Mouse (Mus musculus) ovary, adult 10 weeks (tissue): ENCODE results near the gene Serpina3c. TPM values are rescaled to one million over a fixed set of nuclear protein-coding genes. Genes with fewer than 3 reads are reported as not detected.

Experiments used
- polyA plus RNA-seq: library from polyadenylated mRNA; stranded (reverse); fragments of 350-450 nt; fragmentation: Illumina TruSeq; extraction: RNeasy Lipid Tissue Mini Kit (QIAGEN cat#74804); gene quantifications from one replicate; pipeline ENCODE4 v1.2.3, GENCODE M21; 2014

Gene Serpina3c
- 40.5 TPM for polyA plus RNA-seq

DNA sequence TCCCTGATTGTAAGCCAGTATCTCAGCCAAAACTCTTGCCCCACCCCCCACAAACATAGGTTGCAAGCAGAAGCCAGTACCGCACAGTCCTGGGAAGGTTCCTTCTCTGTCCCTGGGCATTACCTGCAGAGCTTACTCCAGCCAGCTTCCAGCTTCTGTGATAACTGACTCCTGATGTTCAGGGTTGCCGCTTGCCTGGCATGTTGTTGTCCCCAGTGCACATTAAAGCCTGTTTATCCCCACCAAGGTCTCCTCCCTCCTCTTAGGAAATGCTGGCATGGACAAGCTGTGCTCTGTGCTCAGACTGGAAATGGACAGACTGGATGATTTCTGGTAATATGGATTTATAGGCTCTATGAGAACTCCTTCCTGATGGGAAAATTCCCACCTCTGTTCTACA, at the start of gene Serpina3c:
TSS of gene Serpina3c (minus strand) at position 215 of the 400 bp plus-strand sequence.

GRCm38 (mm10) chr12:104127696-104128095, 26.0 kb downstream of the Serpina3c start, which contains the start of gene Serpina3b:
Gene Serpina3b, plus strand, starts transcription at chr12:104127996.

GRCm38 (mm10) chr12:104112333-104112732, 41.3 kb downstream of the Serpina3c start, which contains the start of gene Serpina3a:
Gene Serpina3a, plus strand, starts transcription at chr12:104112724.

GRCm38 (mm10) chr12:104100768-104101167, 52.9 kb downstream of the Serpina3c start, which contains the start of gene Serpina5:
Gene Serpina5, plus strand, starts transcription at chr12:104101113.

Other genes starting within 250 kb of the Serpina3c start
- gene Serpina1c, start 249.0 kb downstream of the Serpina3c start, polyA plus RNA-seq, result not detected
- gene Serpina1e, start 194.9 kb downstream of the Serpina3c start, polyA plus RNA-seq, result 20.9 TPM
- gene Serpina11, start 163.9 kb downstream of the Serpina3c start, polyA plus RNA-seq, result not detected
- 0.40 TPM for gene Serpina9, start 140.1 kb downstream of the Serpina3c start, polyA plus RNA-seq
- not detected for gene Serpina12, start 109.4 kb downstream of the Serpina3c start, polyA plus RNA-seq
- 138 TPM for gene Serpina5, start 52.8 kb downstream of the Serpina3c start, polyA plus RNA-seq
- 2.9 TPM for gene Serpina3a, start 41.1 kb downstream of the Serpina3c start, polyA plus RNA-seq
- gene Serpina3b, start 25.9 kb downstream of the Serpina3c start, polyA plus RNA-seq, result not detected
- 0.46 TPM for gene Serpina3f, start 60.7 kb upstream of the Serpina3c start, polyA plus RNA-seq
- 27.1 TPM for gene Serpina3g, start 82.4 kb upstream of the Serpina3c start, polyA plus RNA-seq
- gene Serpina3i, start 109.3 kb upstream of the Serpina3c start, polyA plus RNA-seq, result not detected
- gene Serpina3j, start 160.7 kb upstream of the Serpina3c start, polyA plus RNA-seq, result not detected
- gene Serpina3k, start 184.6 kb upstream of the Serpina3c start, polyA plus RNA-seq, result 0.29 TPM
- gene Serpina3m, start 184.6 kb upstream of the Serpina3c start, polyA plus RNA-seq, result not detected